Mouse (Mus musculus): ENCODE measurements around the gene Abca6. TPM values are rescaled to one million over a fixed set of nuclear protein-coding genes. Genes with fewer than 3 reads are reported as not detected.

Gene Abca6
- polyA plus RNA-seq, 1 experiment: not detected

DNA sequence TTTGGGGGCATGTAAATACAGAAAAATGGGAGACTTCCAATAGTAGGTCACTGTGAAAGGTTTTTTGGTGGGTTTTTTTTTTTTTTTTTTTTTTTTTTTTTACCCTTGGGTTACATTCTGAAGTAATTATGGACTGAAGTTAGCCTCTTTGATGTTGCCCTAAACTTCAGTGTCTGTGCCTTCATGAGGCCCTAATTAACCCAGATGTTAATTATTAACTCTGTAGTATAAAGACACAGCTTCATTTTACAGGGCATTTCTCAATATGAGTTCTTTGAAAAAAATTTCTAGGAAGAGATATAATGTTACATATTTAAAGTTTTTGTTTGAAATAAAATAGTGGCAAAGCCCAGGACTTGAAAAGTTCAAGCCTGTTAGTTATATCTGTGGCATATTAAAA is 86.2 kb downstream of the Abca6 start:
- Histone ChIP-seq H3K36me3 (ENCODE audit: control insufficient read depth) (no peaks in the 10 kb centered on the region), H3K9me3 (ENCODE audit: control insufficient read depth, low read length) (no peaks in the 10 kb centered on the region), H3K4me1 (ENCODE audit: control insufficient read depth) (no peaks in the 10 kb centered on the region), H3K4me3 (replicated peaks) (no peak overlapping the region), H3K27me3 (ENCODE audit: control insufficient read depth) (no peaks in the 10 kb centered on the region)
- no peak for TF ChIP-seq GATA1 (IDR thresholded peaks at IDR 0.05; ENCODE audit: low read length)
- no peak for TF ChIP-seq TAL1 (IDR thresholded peaks at IDR 0.05; ENCODE audit: low read length)

DNA sequence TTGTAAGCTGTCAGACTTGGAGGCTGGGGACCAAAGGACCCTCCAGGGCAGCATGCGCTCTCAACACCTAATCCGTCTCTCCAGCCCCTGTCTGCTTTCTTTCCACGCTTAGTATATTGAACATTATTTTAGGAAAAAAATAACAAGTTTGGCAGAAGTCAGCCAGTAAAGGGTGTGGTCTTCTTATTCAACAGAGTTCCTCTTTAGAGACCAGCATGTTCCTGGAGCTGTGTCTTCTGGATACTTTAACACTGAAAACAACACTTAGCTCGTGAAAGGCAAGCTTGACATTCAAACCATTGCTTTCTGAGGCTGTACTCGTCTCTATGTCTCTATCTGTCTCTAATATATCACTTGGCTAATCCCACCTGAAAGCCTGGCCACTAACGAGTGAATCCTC is 94.5 kb downstream of the Abca6 start:
- TF ChIP-seq TAL1 (IDR thresholded peaks at IDR 0.05; ENCODE audit: low read length) (no peak), GATA1 (IDR thresholded peaks at IDR 0.05; ENCODE audit: low read length) (no peak)
- H3K4me3 ChIP-seq (replicated peaks): no peak overlapping the region
- H3K27me3 ChIP-seq (ENCODE audit: control insufficient read depth): no peaks in the 10 kb centered on the region
- H3K9me3 ChIP-seq (ENCODE audit: control insufficient read depth, low read length): no peaks in the 10 kb centered on the region
- H3K36me3 ChIP-seq (ENCODE audit: control insufficient read depth): no peaks in the 10 kb centered on the region
- no peaks in the 10 kb centered on the region for H3K4me1 ChIP-seq (ENCODE audit: control insufficient read depth)

DNA sequence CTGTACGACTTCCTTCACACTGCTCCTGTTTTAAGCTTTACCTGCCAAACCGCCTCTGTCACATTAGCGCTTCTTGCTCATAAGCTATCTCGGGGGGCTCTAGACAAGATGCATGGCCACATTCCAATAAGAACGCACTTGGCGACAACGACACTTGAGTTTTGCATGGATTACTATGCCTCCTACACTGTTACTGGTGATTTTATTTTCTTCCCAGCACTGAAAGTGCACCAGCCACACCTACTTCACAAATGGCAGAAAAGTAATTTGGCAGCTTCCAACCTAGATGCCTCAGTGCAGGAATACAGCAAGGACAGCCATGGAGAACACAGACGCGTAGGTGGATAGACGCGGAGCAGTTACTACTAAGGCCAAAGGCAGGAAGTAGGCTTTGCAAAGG is 95.6 kb downstream of the Abca6 start:
- H3K4me1 ChIP-seq (ENCODE audit: control insufficient read depth): no peaks in the 10 kb centered on the region
- H3K9me3 ChIP-seq (ENCODE audit: control insufficient read depth, low read length): peaks cover 2% of the 10 kb centered on the region; the same call in 1 of the 2 replicates
- no peaks in the 10 kb centered on the region for H3K27me3 ChIP-seq (ENCODE audit: control insufficient read depth)

DNA sequence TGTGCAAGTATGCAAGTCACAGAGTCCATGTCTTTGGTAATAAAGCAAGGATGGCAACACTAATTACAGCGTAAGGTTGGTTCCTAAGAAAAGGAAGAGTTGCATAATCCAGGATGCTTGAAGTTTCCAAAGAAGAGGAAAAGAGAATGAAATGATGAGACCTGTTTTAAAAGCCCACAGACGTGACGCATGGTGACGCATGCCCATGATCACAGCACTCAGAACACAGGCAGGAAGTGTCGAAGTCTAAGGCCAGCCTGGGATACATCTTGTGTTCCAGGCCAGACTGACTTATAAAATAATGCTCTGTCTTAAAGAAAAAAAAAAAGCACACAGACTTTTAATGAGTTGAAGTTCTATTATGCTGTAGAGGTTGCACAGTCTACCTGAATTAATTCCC is 103.9 kb downstream of the Abca6 start:
- Histone ChIP-seq H3K27me3 (ENCODE audit: control insufficient read depth) (no peaks in the 10 kb centered on the region), H3K4me3 (replicated peaks) (no peak overlapping the region), H3K36me3 (ENCODE audit: control insufficient read depth) (no peaks in the 10 kb centered on the region), H3K4me1 (ENCODE audit: control insufficient read depth) (no peaks in the 10 kb centered on the region), H3K9me3 (ENCODE audit: control insufficient read depth, low read length) (peaks cover 7% of the 10 kb centered on the region)
- TF ChIP-seq TAL1 (IDR thresholded peaks at IDR 0.05; ENCODE audit: low read length) (no peak), GATA1 (IDR thresholded peaks at IDR 0.05; ENCODE audit: low read length) (no peak)

More for the DNA sequence above, 95.6 kb downstream of the Abca6 start:
- H3K36me3 ChIP-seq (ENCODE audit: control insufficient read depth): no peaks in the 10 kb centered on the region
- TF ChIP-seq TAL1 (IDR thresholded peaks at IDR 0.05; ENCODE audit: low read length) (no peak), GATA1 (IDR thresholded peaks at IDR 0.05; ENCODE audit: low read length) (no peak)
- no peak overlapping the region for H3K4me3 ChIP-seq (replicated peaks)

DNA sequence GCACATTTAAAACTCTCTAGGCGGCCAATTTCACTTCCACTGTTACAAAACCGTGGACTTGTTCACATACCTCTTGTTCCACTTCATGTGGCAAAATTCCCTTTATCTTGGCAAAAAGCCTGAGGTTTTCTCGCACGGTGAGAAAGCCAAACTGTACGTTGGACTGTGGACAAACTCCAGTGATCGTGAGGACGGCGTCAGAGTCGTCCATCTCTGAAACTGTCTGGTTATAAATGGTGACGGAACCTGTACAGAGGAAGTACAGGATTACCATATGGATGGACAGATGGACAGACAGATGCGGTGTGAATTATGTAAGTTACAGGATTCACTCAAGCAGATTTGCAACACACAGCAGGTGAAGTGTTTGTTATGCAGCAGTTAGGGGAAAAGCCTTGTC is 106.2 kb downstream of the Abca6 start:
- no peak for TF ChIP-seq TAL1 (IDR thresholded peaks at IDR 0.05; ENCODE audit: low read length)
- TF ChIP-seq GATA1 (IDR thresholded peaks at IDR 0.05; ENCODE audit: low read length): no peak
- Histone ChIP-seq H3K27me3 (ENCODE audit: control insufficient read depth) (no peaks in the 10 kb centered on the region), H3K9me3 (ENCODE audit: control insufficient read depth, low read length) (peaks cover 3% of the 10 kb centered on the region), H3K36me3 (ENCODE audit: control insufficient read depth) (no peaks in the 10 kb centered on the region), H3K4me3 (replicated peaks) (no peak overlapping the region), H3K4me1 (ENCODE audit: control insufficient read depth) (no peaks in the 10 kb centered on the region)

DNA sequence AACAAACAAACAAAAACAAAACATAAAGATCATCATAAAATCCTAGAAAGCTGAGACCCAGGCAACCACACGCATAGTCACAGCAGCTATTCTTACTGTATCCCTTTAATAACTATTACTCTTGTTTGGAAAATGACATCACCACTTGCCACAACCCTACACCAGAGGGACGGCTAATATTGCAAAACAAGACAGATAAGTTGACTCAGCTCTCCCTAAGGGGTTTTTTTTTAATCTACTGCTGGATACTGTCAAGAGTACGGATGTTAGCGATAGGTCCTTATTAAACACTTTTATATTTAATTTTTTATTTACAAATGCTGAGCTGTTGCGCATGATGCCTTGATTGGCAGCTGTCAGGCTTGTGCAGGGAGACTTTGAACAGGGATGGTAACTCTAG is 120.8 kb downstream of the Abca6 start:
- H3K9me3 ChIP-seq (ENCODE audit: control insufficient read depth, low read length): no peaks in the 10 kb centered on the region
- H3K36me3 ChIP-seq (ENCODE audit: control insufficient read depth): no peaks in the 10 kb centered on the region
- TF ChIP-seq GATA1 (IDR thresholded peaks at IDR 0.05; ENCODE audit: low read length): no peak
- no peak for TF ChIP-seq TAL1 (IDR thresholded peaks at IDR 0.05; ENCODE audit: low read length)
- no peaks in the 10 kb centered on the region for H3K27me3 ChIP-seq (ENCODE audit: control insufficient read depth)
- no peak overlapping the region for H3K4me3 ChIP-seq (replicated peaks)
- no peaks in the 10 kb centered on the region for H3K4me1 ChIP-seq (ENCODE audit: control insufficient read depth)

Other genes starting within 250 kb of the Abca6 start
- 0.01 TPM in 1 of 2 replicates, not detected in the other for gene Abca8a, start 155.8 kb downstream of the Abca6 start, polyA plus RNA-seq (2012)
- not detected in 2 replicates for gene Abca9, start 83.6 kb downstream of the Abca6 start, polyA plus RNA-seq (2012)
- not detected in 2 replicates for gene Abca5, start 85.9 kb upstream of the Abca6 start, polyA plus RNA-seq (2012)
- gene Map2k6, start 147.3 kb upstream of the Abca6 start, polyA plus RNA-seq (2012): not detected in 2 replicates

Data from erythroblast, embryonic 14.5 days (primary cell).